8 mouse cellular contexts compared by ENCODE assay signal in genomic region chr3:142490465-142490864, GRCm38 (mm10). TPM values are rescaled to one million over a fixed set of nuclear protein-coding genes. Genes with fewer than 3 reads are reported as not detected.
DNase-seq lines count a peak whose midpoint lies in the region; ATAC-seq and TF ChIP-seq lines count a peak whose summit lies in the region.

No protein-coding gene starts in this region.

- intact Hi-C loops in heart, postnatal 25 days (cut with DNase I): loop anchor here (1.0 to 5.0 kb wide), 3 partner anchors 130 to 217 kb away; partner anchors contain the start of gene Gbp2

- no peak for TF ChIP-seq POLR2A in bone marrow macrophage, adult 2 months (IDR thresholded peaks at IDR 0.05; ENCODE audit: borderline replicate concordance, low read depth, low read length)

- ATAC-seq in erythroid progenitor cell, adult 5-6 weeks (replicated peaks; ENCODE audit: low FRiP score, poor library complexity, severe bottlenecking): peak; percentile 71; the same call in 1 of the 2 replicates

- no peak overlapping the region for H3K4me3 ChIP-seq in bone marrow macrophage, adult 2 months (ENCODE audit: insufficient read depth, low read length)

- H3K4me1 ChIP-seq in bone marrow macrophage, adult 2 months (ENCODE audit: control insufficient read depth, insufficient read depth, low read length): peaks cover 6% of the 10 kb centered on the region

- TF ChIP-seq CTCF in bone marrow macrophage, adult 2 months (IDR thresholded peaks at IDR 0.05; ENCODE audit: low read depth, low read length): peak; percentile 56

- peak; percentile 53 for DNase-seq in MN1 (ENCODE audit: low spot score)
- peak; percentile 39 for DNase-seq in heart, postnatal 25 days (ENCODE audit: low spot score)
- DNase-seq in layer of hippocampus, adult 9-11 months: peak; percentile 35
- DNase-seq in lung, postnatal 4 days: peak; percentile 36 to 83
- peak; percentile 77 to 78 for DNase-seq in right cerebral cortex, adult 2 months (ENCODE audit: low spot score in 2 of 2)
- peak; percentile 34 for DNase-seq in yolk sac, embryonic 10.5 days (ENCODE audit: low spot score)

- H3K27ac ChIP-seq in bone marrow macrophage, adult 2 months (ENCODE audit: insufficient read depth, low read depth, low read length): no peak overlapping the region

RNA-seq across cellular contexts. Expression of gene Gbp5, which starts 3.3 kb away (rescaled TPM):
- 8.3 and 9.6 TPM in 2 replicates for polyA plus RNA-seq in bone marrow macrophage, adult 2 months (2012; ENCODE audit: insufficient read depth, insufficient read length, missing spikeins)
- total RNA-seq in erythroid progenitor cell, adult 5-6 weeks (2015; ENCODE audit: low replicate concordance): not detected in 2 replicates
- 1.1 and 3.5 TPM in 2 replicates for total RNA-seq in erythroid progenitor cell, adult 5-6 weeks (2017; ENCODE audit: low replicate concordance)
- 1 to 10 TPM; 7.3 to 8.7 TPM for total RNA-seq in heart, postnatal 25 days (2021)

RNA-seq across cellular contexts. Expression of gene Gbp7, which starts 39.7 kb away (rescaled TPM):
- 18.6 and 20.4 TPM in 2 replicates for polyA plus RNA-seq in bone marrow macrophage, adult 2 months (2012; ENCODE audit: insufficient read depth, insufficient read length, missing spikeins)
- 15.1 and 20.9 TPM in 2 replicates for total RNA-seq in erythroid progenitor cell, adult 5-6 weeks (2015; ENCODE audit: low replicate concordance)
- 16.0 and 22.7 TPM in 2 replicates for total RNA-seq in erythroid progenitor cell, adult 5-6 weeks (2017; ENCODE audit: low replicate concordance)
- 10 to 100 TPM in 1 of 2 experiments, 1 to 10 TPM in 1; 9.5 to 12.1 TPM for total RNA-seq in heart, postnatal 25 days (2021)
